Mouse (Mus musculus) olfactory bulb, adult 2 months (tissue): ENCODE results near the gene Enho. TPM values are rescaled to one million over a fixed set of nuclear protein-coding genes. Genes with fewer than 3 reads are reported as not detected.

Experiments
- H3K27ac ChIP-seq: fragments of 200-500 bp; 2 replicates; pipeline ENCODE4 v1.5.1; 2012; ENCODE audit warnings: low read depth, low read length; ENCODE audit not compliant: insufficient read depth
- H3K4me1 ChIP-seq: fragments of 200-500 bp; 2 replicates; pipeline ENCODE4 v1.6.1; 2012; ENCODE audit warnings: low read length; ENCODE audit not compliant: control insufficient read depth, insufficient read depth
- H3K4me3 ChIP-seq: fragments of 200-500 bp; 2 replicates; pipeline ENCODE4 v1.5.1; 2012; ENCODE audit warnings: mild to moderate bottlenecking, low read depth, low read length, moderate library complexity; ENCODE audit not compliant: insufficient read depth
- CTCF ChIP-seq: fragments of 200-500 bp; IDR thresholded peaks from 2 replicates; pipeline ENCODE4 v1.5.1; 2012; ENCODE audit warnings: low read depth, mild to moderate bottlenecking, low read length, moderate library complexity; ENCODE audit not compliant: insufficient read depth
- POLR2A ChIP-seq: fragments of 200-500 bp; IDR thresholded peaks from 2 replicates; pipeline ENCODE4 v1.6.1; 2012; ENCODE audit warnings: mild to moderate bottlenecking, low read depth, low read length, moderate library complexity; ENCODE audit not compliant: insufficient read depth
- WGBS: fragments of 180-500 bp; shearing (Covaris S2); methylation state at CpG from one replicate; pipeline ENCODE4 v1.1.7; 2018; 5-methylcytosine and 5-hydroxymethylcytosine counted together
- polyA plus RNA-seq: library from polyadenylated mRNA; stranded (reverse); fragments of >200 nt; gene quantifications from 2 replicates; pipeline ENCODE4 v1.2.4, GENCODE M21; 2012; ENCODE audit warnings: low replicate concordance; ENCODE audit not compliant: missing spikeins, insufficient read depth, insufficient read length

Gene Enho
- polyA plus RNA-seq, 1 experiment, result not detected

DNA sequence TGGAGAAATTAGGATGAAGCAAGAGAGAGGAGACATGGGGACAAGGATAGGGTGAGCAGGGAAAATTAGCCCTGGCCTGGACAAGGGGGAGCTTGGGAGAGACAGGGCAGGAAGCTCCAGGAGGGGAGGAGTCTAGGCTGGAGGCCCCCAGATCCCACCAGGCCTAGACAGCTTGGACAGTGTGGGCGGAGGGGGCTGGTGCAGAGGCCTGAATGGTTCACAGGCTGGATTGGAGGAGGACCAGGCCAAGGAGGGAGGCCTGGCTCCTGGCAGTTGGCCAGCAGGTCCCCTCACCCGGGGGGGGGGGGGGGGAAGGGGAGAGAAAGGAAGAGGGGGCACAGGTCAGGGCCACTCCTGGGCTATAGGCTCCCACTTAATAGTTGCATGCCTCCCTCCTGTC, 39.2 kb upstream of the Enho start:
- Histone ChIP-seq H3K4me1 (peaks cover 51% of the 10 kb centered on the region), H3K27ac (no peak overlapping the region)
- TF ChIP-seq POLR2A (no peak), CTCF (no peak)

DNA sequence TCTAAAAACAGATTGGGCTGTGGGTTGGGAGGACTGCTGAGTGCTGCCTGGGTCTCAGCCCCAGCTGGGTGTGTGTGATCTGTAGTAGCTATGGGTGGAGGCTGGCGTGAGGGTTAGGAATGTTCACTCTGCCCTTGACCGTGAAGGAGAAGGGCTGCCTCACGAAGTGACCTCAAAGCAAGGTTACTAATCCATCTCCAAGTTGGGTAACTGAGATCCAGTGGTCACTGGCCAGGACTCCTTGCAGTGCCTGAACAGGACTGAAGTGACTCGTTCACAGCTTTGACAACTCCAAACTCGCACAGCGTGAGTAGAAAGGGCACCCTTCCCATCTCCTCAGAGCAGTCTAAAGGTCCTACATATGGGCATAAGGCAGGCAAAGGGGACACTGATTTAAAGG, 38.7 kb upstream of the Enho start:
- H3K27ac ChIP-seq, result no peak overlapping the region
- peaks cover 48% of the 10 kb centered on the region for H3K4me1 ChIP-seq
- no peak overlapping the region for H3K4me3 ChIP-seq
- TF ChIP-seq CTCF (no peak), POLR2A (no peak)
- 83% methylated on average over 6 of the region's 6 CpGs for WGBS

More for the DNA sequence above, 39.2 kb upstream of the Enho start:
- WGBS, result 6% methylated on average over 2 of the region's 2 CpGs
- no peak overlapping the region for H3K4me3 ChIP-seq

DNA sequence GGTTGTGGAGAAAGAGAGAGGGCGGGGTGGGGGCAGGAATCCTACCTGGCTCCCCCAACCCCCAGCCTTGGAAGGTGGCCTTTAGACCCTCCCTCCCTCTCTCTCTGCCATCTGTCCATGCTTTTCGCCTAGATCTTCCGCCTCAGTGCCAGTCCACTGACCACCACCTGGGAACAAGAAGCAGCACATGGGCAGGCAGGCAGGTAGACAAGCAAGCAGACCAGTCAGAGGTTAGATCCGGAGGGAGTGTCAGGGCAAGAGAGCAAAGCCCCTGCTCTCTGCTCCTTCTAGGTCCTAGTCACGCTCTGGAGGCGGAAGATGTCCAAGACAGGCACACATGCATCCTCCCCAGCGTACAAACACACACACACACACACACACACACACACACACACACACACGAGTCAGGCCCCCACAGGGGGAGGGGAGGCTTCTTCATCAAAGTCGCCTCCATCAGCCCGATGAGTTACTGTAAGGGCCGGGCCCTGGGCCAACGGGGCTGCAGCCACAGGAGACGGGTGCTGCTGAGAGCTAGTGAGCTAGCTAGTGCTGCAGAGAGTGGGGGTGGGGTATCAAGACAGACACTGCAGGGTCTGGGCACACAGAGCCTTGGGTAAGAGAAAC, 37.0 kb upstream of the Enho start:
- H3K27ac ChIP-seq, result no peak overlapping the region
- no peak overlapping the region for H3K4me3 ChIP-seq
- WGBS, result 45% methylated on average over 13 of the region's 13 CpGs
- TF ChIP-seq POLR2A (no peak), CTCF (no peak)
- H3K4me1 ChIP-seq, result peaks cover 49% of the 10 kb centered on the region

DNA sequence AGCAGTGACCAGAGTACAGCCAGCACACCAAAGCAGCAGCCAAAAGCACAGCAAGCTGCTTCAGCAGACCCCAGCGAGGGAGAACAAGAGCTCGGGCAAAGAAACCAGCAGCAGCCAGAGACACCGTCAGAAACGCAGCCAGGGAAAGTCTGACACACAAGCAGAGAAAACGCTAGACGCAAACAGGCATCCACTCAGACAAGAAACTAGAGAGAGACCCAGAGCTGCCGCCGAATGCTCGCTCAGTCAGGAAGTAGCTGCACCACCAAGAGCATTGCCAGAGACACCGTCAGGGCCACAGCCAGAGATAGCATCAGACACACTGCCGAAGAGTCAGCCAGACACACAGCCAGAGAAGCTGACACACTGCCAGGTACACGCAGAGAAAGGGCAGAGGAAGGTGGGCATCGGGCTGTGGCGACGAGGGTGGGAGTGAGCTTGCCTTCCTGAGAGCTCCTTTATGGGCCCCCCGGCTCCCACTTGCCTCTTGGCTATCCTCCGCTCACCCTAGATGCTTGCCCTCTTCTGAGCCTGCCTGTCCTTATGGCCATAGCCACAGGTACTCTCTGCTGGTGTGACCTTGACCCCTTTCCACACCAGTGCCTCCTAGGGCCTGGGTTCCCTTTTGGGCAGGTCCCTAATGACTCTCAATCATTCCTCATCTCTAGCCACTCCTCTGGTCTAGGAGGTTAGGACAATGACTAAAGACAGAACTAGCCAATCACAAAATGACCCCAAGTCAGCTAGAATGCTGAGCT, 36.3 kb upstream of the Enho start:
- Histone ChIP-seq H3K4me1 (peaks cover 48% of the 10 kb centered on the region), H3K27ac (no peak overlapping the region), H3K4me3 (no peak overlapping the region)
- WGBS, result 46% methylated on average over 17 of the region's 17 CpGs
- TF ChIP-seq CTCF (no peak), POLR2A (no peak)

DNA sequence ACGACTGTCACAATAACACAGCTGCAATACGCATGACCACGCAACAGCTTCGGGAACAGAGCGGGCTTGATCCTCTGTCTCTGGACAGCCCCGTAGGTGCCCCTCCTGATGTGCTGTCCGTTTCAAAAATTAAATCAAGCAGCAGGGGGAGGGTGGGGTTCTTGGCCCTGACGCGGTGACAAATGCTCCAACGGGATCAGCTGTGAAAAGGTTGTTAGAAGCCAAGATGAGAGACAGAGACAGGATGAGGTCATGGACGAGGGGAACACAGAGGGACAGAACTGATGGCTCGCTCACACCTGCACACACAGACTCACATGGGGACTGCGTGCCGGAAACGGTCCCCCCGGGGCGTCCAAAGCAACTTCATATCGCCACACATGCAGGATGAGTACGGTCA, 33.1 kb upstream of the Enho start:
- Histone ChIP-seq H3K27ac (no peak overlapping the region), H3K4me3 (no peak overlapping the region), H3K4me1 (peaks cover 35% of the 10 kb centered on the region)
- TF ChIP-seq POLR2A, result no peak
- TF ChIP-seq CTCF, result no peak
- WGBS, result 77% methylated on average over 19 of the region's 19 CpGs

DNA sequence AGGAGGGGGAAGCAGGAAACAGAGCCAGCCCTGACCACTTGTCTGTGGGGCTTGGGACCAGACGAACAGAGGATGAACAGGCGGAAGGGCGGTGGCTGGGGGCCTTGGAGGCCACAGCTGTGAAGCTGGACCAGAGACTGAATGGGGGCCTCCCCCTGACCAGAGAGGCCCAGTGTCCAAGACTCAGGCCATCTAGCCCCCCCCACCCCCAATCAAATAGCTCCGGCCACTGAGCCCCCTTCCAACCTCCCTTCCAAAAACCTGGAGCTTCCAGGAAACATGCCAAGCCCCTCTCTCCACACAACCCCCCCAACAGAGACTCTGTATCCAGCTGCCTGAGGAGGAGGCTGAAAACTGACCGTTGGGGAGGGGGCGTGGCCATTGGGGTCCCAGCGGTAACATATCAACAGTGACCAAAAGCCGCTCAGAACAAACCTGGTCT, 32.4 kb upstream of the Enho start:
- no peak for TF ChIP-seq CTCF
- TF ChIP-seq POLR2A, result no peak
- WGBS, result 46% methylated on average over 8 of the region's 8 CpGs
- Histone ChIP-seq H3K4me3 (no peak overlapping the region), H3K4me1 (peaks cover 32% of the 10 kb centered on the region), H3K27ac (no peak overlapping the region)

DNA sequence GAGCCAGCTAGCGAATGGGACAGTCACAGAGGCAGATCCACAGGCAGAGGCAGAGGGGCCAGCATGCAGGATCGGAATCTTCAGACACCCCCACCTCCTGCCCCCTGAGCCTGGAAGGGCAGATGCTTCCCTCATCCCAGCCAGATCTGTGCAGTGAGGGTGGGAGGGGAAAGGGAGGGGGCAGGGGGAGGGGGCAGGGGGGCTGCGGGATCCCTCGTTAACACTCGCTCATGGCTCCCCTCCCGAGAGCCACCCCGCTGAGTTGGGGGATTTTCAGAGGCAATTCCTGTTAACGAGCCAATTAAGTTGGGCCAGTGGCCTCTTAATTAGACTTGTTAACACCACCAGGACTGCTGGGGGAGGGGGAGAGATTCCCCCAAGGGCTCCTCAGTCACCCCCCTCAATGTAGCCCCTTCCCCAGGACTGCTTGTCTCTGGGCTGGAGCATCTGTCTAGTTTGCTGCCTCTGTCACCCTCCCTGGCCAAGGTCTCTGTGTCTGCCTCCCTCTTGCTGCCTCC, 31.9 kb upstream of the Enho start:
- H3K4me3 ChIP-seq, result no peak overlapping the region
- peaks cover 27% of the 10 kb centered on the region for H3K4me1 ChIP-seq
- WGBS, result 44% methylated on average over 8 of the region's 8 CpGs
- TF ChIP-seq CTCF (no peak), POLR2A (no peak)
- no peak overlapping the region for H3K27ac ChIP-seq

DNA sequence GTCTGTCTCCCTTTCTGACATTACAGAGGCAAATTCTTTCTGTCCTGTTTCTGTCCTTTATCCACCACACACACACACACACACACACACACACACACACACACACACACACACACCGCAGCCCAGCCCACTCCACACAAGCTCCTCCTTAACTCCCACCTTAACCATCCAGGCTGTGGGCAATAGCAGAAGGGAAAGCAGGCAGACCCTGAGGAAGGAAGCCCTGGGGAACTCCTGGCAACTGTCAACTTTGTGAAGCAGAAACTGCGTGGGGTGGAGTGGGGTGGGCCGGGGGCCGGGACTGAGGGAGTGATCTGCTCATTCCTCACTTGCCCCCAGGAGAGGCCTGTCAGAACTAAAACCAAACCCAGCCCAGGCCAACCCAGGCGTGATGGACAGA, 31.4 kb upstream of the Enho start:
- WGBS, result 43% methylated on average over 5 of the region's 5 CpGs
- H3K27ac ChIP-seq, result no peak overlapping the region
- H3K4me1 ChIP-seq, result peaks cover 24% of the 10 kb centered on the region
- TF ChIP-seq POLR2A (no peak), CTCF (no peak)
- no peak overlapping the region for H3K4me3 ChIP-seq

DNA sequence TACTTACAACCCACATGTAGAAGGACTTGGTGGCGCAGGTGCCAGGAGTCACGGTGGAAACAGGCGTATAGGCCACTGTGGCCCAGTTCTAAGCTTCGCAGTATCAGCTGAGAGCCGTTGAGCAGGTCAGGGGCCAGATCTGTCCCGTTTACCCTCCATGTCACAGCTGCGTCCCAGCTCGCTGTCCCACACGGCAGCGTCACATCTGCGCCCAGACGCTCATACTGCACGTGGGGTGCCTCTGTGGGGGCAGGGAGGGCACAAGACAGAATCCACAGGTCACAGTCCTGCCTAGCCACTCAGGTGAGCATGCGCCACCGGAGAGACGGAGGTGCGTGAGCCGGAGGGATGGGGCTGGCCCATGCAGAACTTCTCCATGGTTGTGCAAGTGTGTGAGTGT, 30.7 kb upstream of the Enho start:
- Histone ChIP-seq H3K27ac (no peak overlapping the region), H3K4me3 (no peak overlapping the region), H3K4me1 (peaks cover 19% of the 10 kb centered on the region)
- WGBS, result 92% methylated on average over 18 of the region's 18 CpGs
- TF ChIP-seq CTCF (no peak), POLR2A (no peak)
